Mouse (Mus musculus): Measurements from ENCODE around the gene Bcl11b. TPM values are rescaled to one million over a fixed set of nuclear protein-coding genes. Genes with fewer than 3 reads are reported as not detected.

Gene Bcl11b
- polyA plus RNA-seq, 1 experiment from 2014 or later, result 2.6 TPM

- no peak overlapping the region; the same call in 1 of the 2 replicates for H3K9ac ChIP-seq (ENCODE audit: low read length)
- no peak overlapping the region for H3K4me3 ChIP-seq (replicated peaks; ENCODE audit: low read length)
- H3K4me2 ChIP-seq (ENCODE audit: low read depth, low read length), result no peak overlapping the region
- ATAC-seq (ENCODE audit: insufficient read depth, low FRiP score), result no peak
- peak overlapping the region; percentile 57 for H3K27ac ChIP-seq (ENCODE audit: low read length)
- no peaks in the 10 kb centered on the region for H3K27me3 ChIP-seq (ENCODE audit: control insufficient read depth, insufficient read depth, low read length)
- peaks cover 24% of the 10 kb centered on the region; the same call in 1 of the 2 replicates for H3K4me1 ChIP-seq (ENCODE audit: control insufficient read depth, insufficient read depth, low read length)
- WGBS, result 36% methylated on average over 5 of the region's 5 CpGs
- no peaks in the 10 kb centered on the region for H3K9me3 ChIP-seq (replicated peaks; ENCODE audit: control insufficient read depth, low read length)
- no peaks in the 10 kb centered on the region for H3K36me3 ChIP-seq (ENCODE audit: control insufficient read depth, insufficient read depth, low read length)
These were observed 114.8 kb downstream of the Bcl11b start for GRCm38 (mm10) chr12:107888646-107889045.

GRCm38 (mm10) chr12:107888049-107888448, 115.4 kb downstream of the Bcl11b start:
- ATAC-seq (ENCODE audit: insufficient read depth, low FRiP score), result peak; percentile 72; the same call in 1 of the 2 replicates
- H3K36me3 ChIP-seq (ENCODE audit: control insufficient read depth, insufficient read depth, low read length), result no peaks in the 10 kb centered on the region
- 53% methylated on average over 5 of the region's 5 CpGs for WGBS
- no peaks in the 10 kb centered on the region for H3K9me3 ChIP-seq (replicated peaks; ENCODE audit: control insufficient read depth, low read length)
- no peaks in the 10 kb centered on the region for H3K27me3 ChIP-seq (ENCODE audit: control insufficient read depth, insufficient read depth, low read length)
- H3K4me3 ChIP-seq (replicated peaks; ENCODE audit: low read length), result no peak overlapping the region
- H3K4me2 ChIP-seq (ENCODE audit: low read depth, low read length), result no peak overlapping the region
- peaks cover 24% of the 10 kb centered on the region; the same call in 1 of the 2 replicates for H3K4me1 ChIP-seq (ENCODE audit: control insufficient read depth, insufficient read depth, low read length)
- no peak overlapping the region; the same call in 1 of the 2 replicates for H3K9ac ChIP-seq (ENCODE audit: low read length)
- H3K27ac ChIP-seq (ENCODE audit: low read length), result peak overlapping the region; percentile 57

- no peak overlapping the region for H3K4me3 ChIP-seq (replicated peaks; ENCODE audit: low read length)
- WGBS, result 48% methylated on average over 6 of the region's 6 CpGs
- H3K4me2 ChIP-seq (ENCODE audit: low read depth, low read length), result no peak overlapping the region
- no peaks in the 10 kb centered on the region for H3K9me3 ChIP-seq (replicated peaks; ENCODE audit: control insufficient read depth, low read length)
- no peak for ATAC-seq (ENCODE audit: insufficient read depth, low FRiP score)
- peaks cover 24% of the 10 kb centered on the region; the same call in 1 of the 2 replicates for H3K4me1 ChIP-seq (ENCODE audit: control insufficient read depth, insufficient read depth, low read length)
- no peaks in the 10 kb centered on the region for H3K27me3 ChIP-seq (ENCODE audit: control insufficient read depth, insufficient read depth, low read length)
- no peaks in the 10 kb centered on the region for H3K36me3 ChIP-seq (ENCODE audit: control insufficient read depth, insufficient read depth, low read length)
- no peak overlapping the region for H3K9ac ChIP-seq (ENCODE audit: low read length)
- H3K27ac ChIP-seq (ENCODE audit: low read length), result peak overlapping the region; percentile 3; the same call in 1 of the 2 replicates
These were observed 115.8 kb downstream of the Bcl11b start for GRCm38 (mm10) chr12:107887621-107888020.

- Histone ChIP-seq H3K9ac (ENCODE audit: low read length) (no peak overlapping the region), H3K9me3 (replicated peaks; ENCODE audit: control insufficient read depth, low read length) (no peaks in the 10 kb centered on the region), H3K4me1 (ENCODE audit: control insufficient read depth, insufficient read depth, low read length) (peaks cover 22% of the 10 kb centered on the region), H3K36me3 (ENCODE audit: control insufficient read depth, insufficient read depth, low read length) (no peaks in the 10 kb centered on the region), H3K27me3 (ENCODE audit: control insufficient read depth, insufficient read depth, low read length) (no peaks in the 10 kb centered on the region), H3K27ac (ENCODE audit: low read length) (no peak overlapping the region), H3K4me2 (ENCODE audit: low read depth, low read length) (no peak overlapping the region), H3K4me3 (replicated peaks; ENCODE audit: low read length) (no peak overlapping the region)
- no peak for ATAC-seq (ENCODE audit: insufficient read depth, low FRiP score)
- 58% methylated on average over 6 of the region's 6 CpGs for WGBS
These were observed 118.9 kb downstream of the Bcl11b start for GRCm38 (mm10) chr12:107884330-107885065.

- H3K9me3 ChIP-seq (replicated peaks; ENCODE audit: control insufficient read depth, low read length), result peaks cover 3% of the 10 kb centered on the region; the same call in 1 of the 2 replicates
- H3K9ac ChIP-seq (ENCODE audit: low read length), result no peak overlapping the region
- no peak overlapping the region for H3K4me3 ChIP-seq (replicated peaks; ENCODE audit: low read length)
- H3K27ac ChIP-seq (ENCODE audit: low read length), result no peak overlapping the region
- H3K4me2 ChIP-seq (ENCODE audit: low read depth, low read length), result no peak overlapping the region
- no peak for ATAC-seq (ENCODE audit: insufficient read depth, low FRiP score)
- no peaks in the 10 kb centered on the region for H3K27me3 ChIP-seq (ENCODE audit: control insufficient read depth, insufficient read depth, low read length)
- H3K36me3 ChIP-seq (ENCODE audit: control insufficient read depth, insufficient read depth, low read length), result no peaks in the 10 kb centered on the region
- H3K4me1 ChIP-seq (ENCODE audit: control insufficient read depth, insufficient read depth, low read length), result peaks cover 9% of the 10 kb centered on the region
- 76% methylated on average over 9 of the region's 9 CpGs for WGBS
These were observed 121.7 kb downstream of the Bcl11b start for GRCm38 (mm10) chr12:107881726-107882125.

- Histone ChIP-seq H3K4me1 (ENCODE audit: control insufficient read depth, insufficient read depth, low read length) (peaks cover 9% of the 10 kb centered on the region), H3K36me3 (ENCODE audit: control insufficient read depth, insufficient read depth, low read length) (no peaks in the 10 kb centered on the region), H3K4me3 (replicated peaks; ENCODE audit: low read length) (no peak overlapping the region), H3K27ac (ENCODE audit: low read length) (no peak overlapping the region), H3K9ac (ENCODE audit: low read length) (no peak overlapping the region), H3K9me3 (replicated peaks; ENCODE audit: control insufficient read depth, low read length) (peaks cover 5% of the 10 kb centered on the region; the same call in 1 of the 2 replicates), H3K27me3 (ENCODE audit: control insufficient read depth, insufficient read depth, low read length) (no peaks in the 10 kb centered on the region), H3K4me2 (ENCODE audit: low read depth, low read length) (no peak overlapping the region)
- WGBS, result 62% methylated on average over 13 of the region's 13 CpGs
- no peak for ATAC-seq (ENCODE audit: insufficient read depth, low FRiP score)
These were observed 122.7 kb downstream of the Bcl11b start for GRCm38 (mm10) chr12:107880748-107881147.

- H3K9ac ChIP-seq (ENCODE audit: low read length), result no peak overlapping the region
- H3K4me3 ChIP-seq (replicated peaks; ENCODE audit: low read length), result no peak overlapping the region
- H3K4me1 ChIP-seq (ENCODE audit: control insufficient read depth, insufficient read depth, low read length), result peaks cover 7% of the 10 kb centered on the region
- H3K36me3 ChIP-seq (ENCODE audit: control insufficient read depth, insufficient read depth, low read length), result no peaks in the 10 kb centered on the region
- no peaks in the 10 kb centered on the region for H3K27me3 ChIP-seq (ENCODE audit: control insufficient read depth, insufficient read depth, low read length)
- WGBS, result 84% methylated on average over 16 of the region's 16 CpGs
- no peak overlapping the region for H3K27ac ChIP-seq (ENCODE audit: low read length)
- no peak for ATAC-seq (ENCODE audit: insufficient read depth, low FRiP score)
- H3K4me2 ChIP-seq (ENCODE audit: low read depth, low read length), result no peak overlapping the region
- peaks cover 5% of the 10 kb centered on the region; the same call in 1 of the 2 replicates for H3K9me3 ChIP-seq (replicated peaks; ENCODE audit: control insufficient read depth, low read length)
These were observed 124.2 kb downstream of the Bcl11b start for GRCm38 (mm10) chr12:107879114-107879777.

- peaks cover 5% of the 10 kb centered on the region; the same call in 1 of the 2 replicates for H3K9me3 ChIP-seq (replicated peaks; ENCODE audit: control insufficient read depth, low read length)
- H3K27ac ChIP-seq (ENCODE audit: low read length), result no peak overlapping the region
- 69% methylated on average over 9 of the region's 9 CpGs for WGBS
- no peak overlapping the region for H3K4me2 ChIP-seq (ENCODE audit: low read depth, low read length)
- no peaks in the 10 kb centered on the region for H3K36me3 ChIP-seq (ENCODE audit: control insufficient read depth, insufficient read depth, low read length)
- H3K4me1 ChIP-seq (ENCODE audit: control insufficient read depth, insufficient read depth, low read length), result peaks cover 4% of the 10 kb centered on the region; the same call in 1 of the 2 replicates
- H3K27me3 ChIP-seq (ENCODE audit: control insufficient read depth, insufficient read depth, low read length), result no peaks in the 10 kb centered on the region
- H3K4me3 ChIP-seq (replicated peaks; ENCODE audit: low read length), result no peak overlapping the region
- H3K9ac ChIP-seq (ENCODE audit: low read length), result no peak overlapping the region
- ATAC-seq (ENCODE audit: insufficient read depth, low FRiP score), result no peak
These were observed 127.2 kb downstream of the Bcl11b start for GRCm38 (mm10) chr12:107876237-107876636.

All from stomach, embryonic 16.5 days (tissue).